Mouse (Mus musculus) C2C12 (cell line): ENCODE results near the gene Pcnx.

ENCODE experiments used
- CEBPB ChIP-seq: IDR thresholded peaks from one replicate; pipeline ENCODE4 v1.6.1; 2011; ENCODE audit warnings: low read depth, mild to moderate bottlenecking, control low read depth, moderate library complexity
- CTCF ChIP-seq: IDR thresholded peaks from one replicate; pipeline ENCODE4 v1.5.1; 2011; ENCODE audit not compliant: control insufficient read depth, insufficient read depth, insufficient read length
- FOSL1 ChIP-seq: IDR thresholded peaks from one replicate; pipeline ENCODE4 v1.8.0; 2011; ENCODE audit warnings: mild to moderate bottlenecking, low read length; ENCODE audit not compliant: poor library complexity, insufficient read depth, severe bottlenecking
- MAX ChIP-seq: IDR thresholded peaks from one replicate; pipeline ENCODE4 v1.6.1; 2011; ENCODE audit warnings: mild to moderate bottlenecking, control low read depth
- MYOD1 ChIP-seq: IDR thresholded peaks from one replicate; pipeline ENCODE4 v1.6.1; 2011; ENCODE audit warnings: low read depth; ENCODE audit not compliant: control insufficient read depth, insufficient read length
- MYOG ChIP-seq: IDR thresholded peaks from one replicate; pipeline ENCODE4 v1.6.1; 2011; ENCODE audit not compliant: control insufficient read depth, insufficient read length; ENCODE audit errors: extremely low read depth
- USF1 ChIP-seq: IDR thresholded peaks from one replicate; pipeline ENCODE4 v1.6.1; 2011; ENCODE audit warnings: low read depth, mild to moderate bottlenecking, control low read depth, moderate library complexity

- TF ChIP-seq CTCF: no peak
- no peak for TF ChIP-seq CEBPB
- no peak for TF ChIP-seq MAX
- no peak for TF ChIP-seq USF1
- no peak for TF ChIP-seq MYOG
- no peak for TF ChIP-seq MYOD1
- TF ChIP-seq FOSL1: no peak
Measured at GRCm38 (mm10) chr12:81927163-81927562, 67.3 kb downstream of the Pcnx start.
